Mouse (Mus musculus) intestine, postnatal 0 days (tissue): ENCODE data around the gene Pyroxd1. TPM values are rescaled to one million over a fixed set of nuclear protein-coding genes. Genes with fewer than 3 reads are reported as not detected.

Experiments used
- ATAC-seq: fragments of 200-750 bp; cut with Nextera tagmentation; 2 replicates; pipeline ENCODE4 v1.8.0; 2017; ENCODE audit warnings: mild to moderate bottlenecking, moderate TSS enrichment, moderate library complexity
- H3K27ac ChIP-seq: fragments of 300-500 bp; sonication (generic); 2 replicates; pipeline ENCODE4 v1.5.1; 2014; ENCODE audit warnings: mild to moderate bottlenecking, low read depth, low read length, moderate library complexity
- H3K27me3 ChIP-seq: fragments of 300-500 bp; sonication (generic); replicated peaks from 2 replicates; pipeline ENCODE4 v1.6.1; 2014; ENCODE audit warnings: low read length, mixed read lengths; ENCODE audit not compliant: control insufficient read depth, insufficient read depth
- H3K36me3 ChIP-seq: fragments of 300-500 bp; sonication (generic); 2 replicates; pipeline ENCODE4 v1.6.1; 2014; ENCODE audit warnings: mild to moderate bottlenecking, moderate library complexity; ENCODE audit not compliant: control insufficient read depth, insufficient read depth
- H3K4me1 ChIP-seq: fragments of 300-500 bp; sonication (generic); replicated peaks from 2 replicates; pipeline ENCODE4 v1.6.1; 2014; ENCODE audit warnings: antibody characterized with exemption, low read length, mixed read lengths; ENCODE audit not compliant: control insufficient read depth, insufficient read depth
- H3K4me2 ChIP-seq: fragments of 300-500 bp; sonication (generic); replicated peaks from 2 replicates; pipeline ENCODE4 v1.6.1; 2014; ENCODE audit warnings: low read depth, mild to moderate bottlenecking, moderate library complexity
- H3K4me3 ChIP-seq: fragments of 300-500 bp; sonication (generic); 2 replicates; pipeline ENCODE4 v1.5.1; 2014; ENCODE audit warnings: low read depth, low read length
- H3K9ac ChIP-seq: fragments of 300-500 bp; sonication (generic); 2 replicates; pipeline ENCODE4 v1.6.1; 2014; ENCODE audit warnings: mild to moderate bottlenecking, low read depth, low read length
- H3K9me3 ChIP-seq: fragments of 300-500 bp; sonication (generic); 2 replicates; pipeline ENCODE4 v1.6.1; 2016; ENCODE audit warnings: mixed run types; ENCODE audit not compliant: control insufficient read depth
- CTCF ChIP-seq: sonication (generic); IDR thresholded peaks from 2 replicates; pipeline ENCODE4 v1.5.1; 2016; ENCODE audit warnings: low read depth, mild to moderate bottlenecking, control low read depth, antibody characterized with exemption, moderate library complexity
- WGBS: fragments of 180-500 bp; shearing (Covaris S2); extraction: QIAGEN DNeasy Blood & Tissue Kit; methylation state at CpG from one replicate; pipeline ENCODE4 v1.1.7; 2014; 5-methylcytosine and 5-hydroxymethylcytosine counted together
- polyA plus RNA-seq: library from polyadenylated mRNA; unstranded; fragments of >200 nt; fragmentation: Nextera tagmentation; extraction: Ambion mirVana; gene quantifications from 2 replicates; pipeline ENCODE4 v1.2.1, GENCODE M21; 2015

Pyroxd1 gene
- polyA plus RNA-seq, 1 experiment from 2014 or later: 16.2 TPM

GRCm38 (mm10) chr6:142381615-142382014, 36.2 kb downstream of the Pyroxd1 start:
- Histone ChIP-seq H3K4me1 (0 out of 2 replicates have a peak, but pooled peaks cover 4% of the 10 kb centered on the region), H3K4me2 (no peak overlapping the region), H3K27me3 (no peaks in the 10 kb centered on the region), H3K36me3 (peaks cover 1% of the 10 kb centered on the region; the same call in 1 of the 2 replicates), H3K9ac (no peak overlapping the region), H3K27ac (no peak overlapping the region), H3K9me3 (no peaks in the 10 kb centered on the region), H3K4me3 (no peak overlapping the region)
- TF ChIP-seq CTCF: no peak
- WGBS: 89% methylated on average over 7 of the region's 7 CpGs
- ATAC-seq: no peak

- TF ChIP-seq CTCF: no peak
- Histone ChIP-seq H3K4me3 (no peak overlapping the region), H3K4me1 (0 out of 2 replicates have a peak, but pooled peaks cover 4% of the 10 kb centered on the region), H3K4me2 (no peak overlapping the region), H3K9me3 (no peaks in the 10 kb centered on the region), H3K27ac (no peak overlapping the region), H3K9ac (no peak overlapping the region), H3K36me3 (no peaks in the 10 kb centered on the region), H3K27me3 (no peaks in the 10 kb centered on the region)
- 92% methylated on average over 9 of the region's 9 CpGs for WGBS
- ATAC-seq: no peak
These were observed 39.1 kb downstream of the Pyroxd1 start for GRCm38 (mm10) chr6:142384521-142384920.

DNA sequence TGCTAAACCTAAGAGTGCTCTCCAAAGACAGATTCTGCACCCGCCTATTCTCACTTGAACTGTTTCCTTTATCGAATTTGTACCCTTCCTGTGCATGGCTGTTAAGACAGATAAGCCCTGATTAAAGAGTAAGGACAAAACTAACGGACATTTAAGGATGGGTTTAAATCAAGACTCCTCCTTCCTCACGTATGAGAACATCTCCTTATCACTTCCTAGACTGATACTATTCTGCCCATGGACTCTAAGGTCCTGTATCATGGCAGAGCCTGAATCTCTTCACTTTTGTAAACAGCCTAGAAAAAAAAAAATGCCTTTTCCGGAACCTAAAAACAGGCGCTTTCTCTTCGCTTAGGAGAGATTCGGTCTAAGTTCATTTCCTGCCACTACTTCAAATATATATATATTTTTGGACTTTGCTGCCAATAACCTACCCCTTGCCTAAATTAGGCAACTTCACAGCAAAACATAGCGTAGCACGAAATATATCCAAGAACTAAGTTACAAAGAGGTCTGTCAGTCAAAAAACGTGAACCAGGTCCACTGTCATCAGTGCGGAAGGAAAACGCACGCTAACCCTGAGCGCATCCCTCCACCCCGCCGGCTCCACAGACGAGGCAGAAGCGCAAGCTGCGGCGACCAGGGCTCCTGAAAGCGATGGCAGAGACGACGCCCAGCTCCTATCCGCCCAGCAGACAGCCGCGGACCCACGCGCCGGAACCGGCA, 41.0 kb downstream of the Pyroxd1 start:
- no peaks in the 10 kb centered on the region for H3K27me3 ChIP-seq
- H3K4me2 ChIP-seq: peak overlapping the region; percentile 89
- H3K27ac ChIP-seq: no peak overlapping the region
- peak; percentile 72 for ATAC-seq
- peak overlapping the region; percentile 78 for H3K9ac ChIP-seq
- H3K36me3 ChIP-seq: no peaks in the 10 kb centered on the region
- 0 out of 2 replicates have a peak, but pooled peaks cover 4% of the 10 kb centered on the region for H3K4me1 ChIP-seq
- H3K9me3 ChIP-seq: no peaks in the 10 kb centered on the region
- peak overlapping the region; percentile 81 for H3K4me3 ChIP-seq
- 4% methylated on average over 31 of the region's 31 CpGs for WGBS
- no peak for TF ChIP-seq CTCF

- no peaks in the 10 kb centered on the region for H3K27me3 ChIP-seq
- peak within 1 kb of the TSS; percentile 89 for H3K4me2 ChIP-seq
- 0 out of 2 replicates have a peak, but pooled peaks cover 4% of the 10 kb centered on the region for H3K4me1 ChIP-seq
- H3K36me3 ChIP-seq: no peaks in the 10 kb centered on the region
- no peaks in the 10 kb centered on the region for H3K9me3 ChIP-seq
- peak within 1 kb of the TSS; percentile 81 for H3K4me3 ChIP-seq
- ATAC-seq: peak; percentile 100
- H3K9ac ChIP-seq: peak within 1 kb of the TSS; percentile 78
- under 1% methylated on average over 84 of the region's 87 CpGs for WGBS
- TF ChIP-seq CTCF: no peak
- peak within 1 kb of the TSS; percentile 11; the same call in 1 of the 2 replicates for H3K27ac ChIP-seq
These were observed 41.7 kb downstream of the Pyroxd1 start, which contains the start of the genes Recql and Golt1b for GRCm38 (mm10) chr6:142387011-142387754. Gene Recql, minus strand, starts transcription at chr6:142387087. Gene Golt1b, plus strand, starts transcription at chr6:142387221.

- peak overlapping the region; percentile 78 for H3K9ac ChIP-seq
- 16% methylated on average over 8 of the region's 8 CpGs for WGBS
These were observed 42.4 kb downstream of the Pyroxd1 start for GRCm38 (mm10) chr6:142387755-142388271.

GRCm38 (mm10) chr6:142389101-142389500, 43.6 kb downstream of the Pyroxd1 start:
- Histone ChIP-seq H3K4me1 (0 out of 2 replicates have a peak, but pooled peaks cover 4% of the 10 kb centered on the region), H3K4me2 (no peak overlapping the region), H3K27me3 (no peaks in the 10 kb centered on the region), H3K36me3 (peaks cover 10% of the 10 kb centered on the region), H3K4me3 (no peak overlapping the region), H3K9me3 (no peaks in the 10 kb centered on the region), H3K9ac (no peak overlapping the region), H3K27ac (no peak overlapping the region)
- TF ChIP-seq CTCF: no peak
- ATAC-seq: no peak
- 74% methylated on average over 2 of the region's 2 CpGs for WGBS

More at GRCm38 (mm10) chr6:142387755-142388271, 42.4 kb downstream of the Pyroxd1 start:
- Histone ChIP-seq H3K27ac (no peak overlapping the region), H3K4me3 (peak overlapping the region; percentile 81), H3K36me3 (no peaks in the 10 kb centered on the region; the same call in 1 of the 2 replicates), H3K4me1 (0 out of 2 replicates have a peak, but pooled peaks cover 4% of the 10 kb centered on the region), H3K9me3 (no peaks in the 10 kb centered on the region), H3K27me3 (no peaks in the 10 kb centered on the region), H3K4me2 (peak overlapping the region; percentile 89)
- no peak for ATAC-seq
- TF ChIP-seq CTCF: no peak
